Mouse (Mus musculus): ENCODE data around the gene Klk1.
"Not testable (repeated sequence)": the region's sequence is repeated elsewhere in the genome, so short reads cannot be mapped to it uniquely, and the experiment has no call there.

DNA sequence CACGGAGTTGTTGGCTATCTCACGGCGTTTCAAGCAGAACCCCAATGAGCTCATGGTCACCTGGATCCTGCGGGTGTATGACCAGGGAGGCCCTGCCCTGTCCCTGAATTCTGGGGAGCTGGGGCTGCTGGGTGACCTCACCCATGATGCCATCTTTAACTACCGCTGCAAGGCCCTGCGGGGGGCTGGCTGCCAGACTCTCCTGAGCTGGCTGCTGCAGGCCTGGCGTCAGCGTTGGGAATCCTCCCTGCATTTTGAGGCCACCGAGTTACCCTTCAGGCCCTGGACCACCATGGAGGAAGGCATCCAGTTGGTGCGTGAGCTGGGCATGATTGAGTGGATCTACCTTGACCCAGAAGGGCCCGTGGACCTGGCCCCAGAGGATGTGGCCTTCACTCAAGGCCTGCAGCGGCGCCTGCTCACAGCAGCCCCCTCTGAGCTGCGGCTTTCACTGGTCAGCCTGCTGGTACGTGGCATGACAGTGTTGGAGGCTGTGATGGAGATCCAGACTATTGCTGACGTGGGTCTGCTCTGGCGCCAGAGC lies 25.6 kb downstream of the Klk1 start:
- TF ChIP-seq CTCF (conservative IDR thresholded peaks at IDR 0.05; ENCODE audit: insufficient read depth, insufficient read length, low read depth, low read length); POLR2A (IDR thresholded peaks at IDR 0.05; ENCODE audit: low read depth, low read length): not testable (repeated sequence)
